Comparison of ENCODE assay signal across 10 mouse cellular contexts in genomic region chr13:49362364-49362763, GRCm38 (mm10). TPM values are rescaled to one million over a fixed set of nuclear protein-coding genes. Genes with fewer than 3 reads are reported as not detected.
DNase-seq lines count a peak whose midpoint lies in the region; ATAC-seq and TF ChIP-seq lines count a peak whose summit lies in the region.
"Had no signal": no experiment of that assay in that cellular context is flagged by ENCODE, and none has a peak within 500 bp of the region (broad histone marks: within the 10 kb centered on the region; RNA-seq: fewer than 3 reads in every experiment).

No protein-coding gene starts in this region.

- no peak overlapping the region for H3K9ac ChIP-seq in liver, adult 2 months (ENCODE audit: low read depth, low read length)
- H3K9ac ChIP-seq in intestine, embryonic 16.5 days (ENCODE audit: low read depth, low read length) = 0 out of 2 replicates have a peak overlapping the region, but pooled peaks have one; percentile 12

- H3K79me2 ChIP-seq in liver, adult 2 months (ENCODE audit: control insufficient read depth, insufficient read depth, low read length) = peaks cover 59% of the 10 kb centered on the region

- peak overlapping the region; percentile 86 for H3K27ac ChIP-seq in gastrocnemius, adult 2 months
- peak overlapping the region; percentile 63 for H3K27ac ChIP-seq in liver, adult 2 months (replicated peaks; ENCODE audit: insufficient read depth, low read depth, low read length)
- H3K27ac ChIP-seq in intestine, embryonic 16.5 days (ENCODE audit: low read length) = no peak overlapping the region

- H3K36me3 ChIP-seq in liver, adult 2 months (ENCODE audit: control insufficient read depth, insufficient read depth, low read length) = no peaks in the 10 kb centered on the region
- H3K36me3 ChIP-seq in intestine, embryonic 16.5 days (ENCODE audit: control insufficient read depth, insufficient read depth, low read length) = no peaks in the 10 kb centered on the region

- 84% methylated on average over 7 of the region's 7 CpGs for WGBS in liver, adult 2 months
- 73% methylated on average over 7 of the region's 7 CpGs for WGBS in intestine, embryonic 16.5 days

- ATAC-seq in intestine, embryonic 16.5 days = peak; percentile 22; the same call in 1 of the 2 replicates
- ATAC-seq: activated CD4-positive, CD25-positive, alpha-beta regulatory T cell, adult 4 months had no signal

- TF ChIP-seq POLR2A in liver, adult 2 months (IDR thresholded peaks at IDR 0.05; ENCODE audit: extremely low read depth, insufficient read depth, low read length) = no peak

- DNase-seq in gastrocnemius, adult 2 months = no peak
- DNase-seq in gastrocnemius, postnatal 36 days = no peak
- no peak for DNase-seq in liver, adult 2 months (ENCODE audit: extremely low read depth, low read depth, low spot score)
- DNase-seq in liver (no peak), ZHBTc4 (ENCODE audit: low read depth, low spot score) (peak; percentile 82)
- DNase-seq in right cerebral cortex, postnatal 4 days = no peak
- DNase-seq in c-Kit-positive CD71-positive TER-119-positive erythroid progenitor cells, embryonic 14.5 days (ENCODE audit: low spot score) = no peak
- DNase-seq: thymus, adult 18-20 months had no signal

- no peak for TF ChIP-seq CTCF in gastrocnemius, adult 2 months (IDR thresholded peaks at IDR 0.05)
- no peak for TF ChIP-seq CTCF in liver, adult 2 months (IDR thresholded peaks at IDR 0.05; ENCODE audit: low read depth, low read length)

- peaks cover 29% of the 10 kb centered on the region for H3K4me1 ChIP-seq in liver, adult 2 months (ENCODE audit: control insufficient read depth, insufficient read depth, low read length)
- H3K4me1 ChIP-seq in intestine, embryonic 16.5 days (ENCODE audit: control insufficient read depth, insufficient read depth, low read length) = peaks cover 20% of the 10 kb centered on the region

- no peaks in the 10 kb centered on the region for H3K27me3 ChIP-seq in liver, adult 2 months (ENCODE audit: control insufficient read depth, insufficient read depth, low read length)
- H3K27me3 ChIP-seq in intestine, embryonic 16.5 days (replicated peaks; ENCODE audit: control insufficient read depth, insufficient read depth, low read length) = no peaks in the 10 kb centered on the region

- no peak overlapping the region for H3K4me2 ChIP-seq in intestine, embryonic 16.5 days (ENCODE audit: low read depth, low read length)

- intact Hi-C loops in gastrocnemius, adult 2 months (cut with DNase I) = no loop called here
- intact Hi-C loops in gastrocnemius, postnatal 36 days (cut with DNase I) = no loop called here

- H3K9me3 ChIP-seq in intestine, embryonic 16.5 days (ENCODE audit: control insufficient read depth, low read length) = no peaks in the 10 kb centered on the region

- H3K4me3 ChIP-seq in gastrocnemius, adult 2 months = no peak overlapping the region
- H3K4me3 ChIP-seq in liver, adult 2 months (ENCODE audit: insufficient read depth, low read depth, low read length) = no peak overlapping the region
- no peak overlapping the region for H3K4me3 ChIP-seq in intestine, embryonic 16.5 days (ENCODE audit: low read length)

RNA-seq across cellular contexts. Expression of gene Bicd2, which starts 21.0 kb away (rescaled TPM):
- total RNA-seq in gastrocnemius, adult 2 months (2021) = 10 to 100 TPM; 26.0 to 28.5 TPM
- 10 to 100 TPM; 23.3 to 24.5 TPM for total RNA-seq in gastrocnemius, postnatal 36 days (2021)
- total RNA-seq in liver, adult 2 months (2014; rRNA removed) = 7.4 and 7.6 TPM in 2 replicates
- 6.2 and 8.7 TPM in 2 replicates for polyA plus RNA-seq in liver, adult 2 months (2012; rRNA removed)
- 14.7 and 15.7 TPM in 2 replicates for polyA plus RNA-seq in intestine, embryonic 16.5 days (2015; fragmentation: Nextera tagmentation; extraction: Ambion mirVana)

RNA-seq across cellular contexts. Expression of gene Fgd3, which starts 42.3 kb away (rescaled TPM):
- 1 to 10 TPM in 1 of 2 experiments, under 1 TPM in 1; 0.97 to 1.1 TPM for total RNA-seq in gastrocnemius, adult 2 months (2021)
- total RNA-seq in gastrocnemius, postnatal 36 days (2021) = under 1 TPM; 0.87 to 0.99 TPM
- 0.60 and 0.65 TPM in 2 replicates for total RNA-seq in liver, adult 2 months (2014; rRNA removed)
- 0.40 and 0.51 TPM in 2 replicates for polyA plus RNA-seq in liver, adult 2 months (2012; rRNA removed)
- 0.82 and 1.2 TPM in 2 replicates for polyA plus RNA-seq in intestine, embryonic 16.5 days (2015; fragmentation: Nextera tagmentation; extraction: Ambion mirVana)

RNA-seq across cellular contexts. Expression of gene Ippk, which starts 58.7 kb away (rescaled TPM):
- 1 to 10 TPM; 5.6 to 6.3 TPM for total RNA-seq in gastrocnemius, adult 2 months (2021)
- 1 to 10 TPM; 5.3 to 5.6 TPM for total RNA-seq in gastrocnemius, postnatal 36 days (2021)
- total RNA-seq in liver, adult 2 months (2014; rRNA removed) = 5.0 and 5.6 TPM in 2 replicates
- 3.2 and 3.9 TPM in 2 replicates for polyA plus RNA-seq in liver, adult 2 months (2012; rRNA removed)
- polyA plus RNA-seq in intestine, embryonic 16.5 days (2015; fragmentation: Nextera tagmentation; extraction: Ambion mirVana) = 18.0 and 19.9 TPM in 2 replicates
